Mouse (Mus musculus): ENCODE data around the gene Gdf9.

- TF ChIP-seq CTCF (IDR thresholded peaks at IDR 0.05; ENCODE audit: low read depth, low read length) (peak; percentile 0), POLR2A (IDR thresholded peaks at IDR 0.05; ENCODE audit: insufficient read depth, low read length) (no peak), EP300 (IDR thresholded peaks at IDR 0.05; ENCODE audit: insufficient read depth, low read depth, low read length) (no peak)
Measured at GRCm38 (mm10) chr11:53457372-53457954, 26.6 kb downstream of the Gdf9 start.
